Mouse (Mus musculus): Measurements from ENCODE around the gene Tex10. TPM values are rescaled to one million over a fixed set of nuclear protein-coding genes. Genes with fewer than 3 reads are reported as not detected.
A peak's percentile ranks its signal among the peaks of the same experiment; 100 is the strongest.

The Tex10 gene
- total RNA-seq (2021): 10 to 100 TPM; 13.1 to 13.8 TPM
- long read RNA-seq, experiment 1, transcript Tex10-201 (15 exons, 3,102 nt): major isoform, 9 of 17 reads
- long read RNA-seq, experiment 1, partial matches to known transcripts: 3 of 17 reads
- long read RNA-seq, experiment 1, other reads (novel, unspliced or antisense): 5 of 17 reads
- long read RNA-seq, experiment 2, partial matches to known transcripts: 1 of 5 reads
- long read RNA-seq, experiment 2, other reads (novel, unspliced or antisense): 0 of 5 reads

DNA sequence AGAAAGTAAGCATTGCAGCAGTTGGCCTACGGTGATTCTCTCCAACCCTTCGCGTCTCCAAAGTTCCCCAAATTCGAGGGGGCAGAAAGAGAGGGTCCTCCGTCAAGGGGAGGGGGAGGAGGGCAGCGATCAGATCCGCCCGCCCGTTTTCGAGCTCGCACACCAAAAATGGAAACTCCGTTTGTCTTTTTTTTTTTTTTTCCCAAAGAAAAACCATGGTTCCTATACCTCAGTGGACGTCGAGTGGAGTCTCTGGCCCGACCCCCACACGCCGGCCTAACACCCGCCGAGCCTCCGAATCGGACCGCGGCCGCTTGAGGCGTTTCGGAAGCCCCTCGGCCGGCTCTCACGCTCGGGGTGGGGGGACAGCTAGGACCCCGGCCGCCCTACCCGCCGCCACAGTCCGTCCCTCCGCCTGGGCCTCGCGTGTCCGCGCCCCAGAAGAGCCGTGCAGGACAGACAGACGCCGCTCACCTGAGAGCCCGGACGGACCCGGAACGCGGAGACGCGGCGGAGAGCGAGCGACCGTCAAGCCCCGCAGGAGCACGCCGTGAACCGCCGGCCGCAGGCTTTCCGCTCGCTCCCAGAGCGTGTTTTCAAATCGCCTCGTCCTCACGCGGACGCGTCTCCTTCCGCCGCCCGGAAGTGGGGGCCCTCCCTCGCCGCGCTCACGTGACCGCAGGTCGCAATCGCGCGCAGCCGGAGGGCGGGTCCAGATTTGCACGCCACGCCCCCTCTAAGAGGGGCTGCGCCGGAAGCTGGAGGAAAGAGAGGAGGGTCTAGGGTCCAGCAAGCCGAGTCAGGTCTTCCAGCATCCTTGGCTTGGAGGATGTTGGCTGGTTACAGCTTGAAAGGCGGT, at the start of gene Tex10:
Gene Tex10, minus strand, starts transcription at position 668 of the 859 bp plus-strand sequence.
- peak; percentile 90 for DNase-seq

GRCm38 (mm10) chr4:48510861-48511260, 37.6 kb upstream of the Tex10 start:
- no peak for DNase-seq

DNA sequence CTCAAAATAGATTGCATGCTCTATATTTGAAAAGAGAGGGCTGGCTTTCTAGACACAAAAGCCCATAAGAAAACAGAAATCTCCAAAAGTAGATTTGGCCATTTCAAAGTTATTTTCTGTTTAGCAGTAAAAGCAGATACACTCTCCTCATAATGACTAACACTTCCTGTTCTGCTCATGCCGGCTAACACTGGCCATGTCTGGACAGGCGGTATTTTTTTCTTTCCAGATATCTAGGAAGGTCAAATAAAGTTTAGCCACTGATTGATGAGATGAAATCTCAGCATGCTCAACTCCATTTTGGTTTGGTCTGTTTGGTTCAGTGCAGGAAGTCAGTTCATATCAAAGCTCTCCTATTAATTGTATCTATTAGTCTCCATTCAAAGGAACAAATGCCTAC, 19.3 kb upstream of the Tex10 start:
- DNase-seq: no peak

GRCm38 (mm10) chr4:48491290-48491743, 18.1 kb upstream of the Tex10 start:
- no peak for DNase-seq

- no peak for DNase-seq
Measured at GRCm38 (mm10) chr4:48488916-48489315, 15.7 kb upstream of the Tex10 start.

GRCm38 (mm10) chr4:48481287-48481686, 8.0 kb upstream of the Tex10 start:
- DNase-seq: no peak

DNA sequence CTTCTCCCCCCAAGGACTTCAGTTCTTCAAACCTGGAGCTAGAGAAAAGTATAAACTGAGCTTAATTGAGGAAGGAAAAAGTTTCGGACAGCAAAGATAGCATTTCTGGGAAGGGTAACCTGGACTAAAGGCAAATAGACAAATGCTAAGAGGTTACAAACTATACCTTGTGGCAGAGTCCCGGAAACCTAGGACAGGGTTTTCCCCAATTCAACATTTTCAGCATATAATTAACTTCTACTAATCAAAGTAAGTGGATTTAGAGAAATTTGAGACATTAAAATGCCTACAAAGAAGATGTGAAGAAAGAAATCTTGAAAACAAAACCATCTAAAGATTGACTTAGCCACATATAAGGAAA, 372 bp upstream of the Tex10 start:
- DNase-seq: no peak

- DNase-seq: no peak
Measured at GRCm38 (mm10) chr4:48472052-48472791, 1.0 kb downstream of the Tex10 start.

- DNase-seq: no peak
Measured at GRCm38 (mm10) chr4:48470977-48471376, 2.3 kb downstream of the Tex10 start.

- no peak for DNase-seq
Measured at GRCm38 (mm10) chr4:48461060-48461459, 12.2 kb downstream of the Tex10 start.

- no peak for DNase-seq
Measured at GRCm38 (mm10) chr4:48458436-48458835, 14.8 kb downstream of the Tex10 start.

GRCm38 (mm10) chr4:48454106-48454773, 19.0 kb downstream of the Tex10 start:
- no peak for DNase-seq

DNA sequence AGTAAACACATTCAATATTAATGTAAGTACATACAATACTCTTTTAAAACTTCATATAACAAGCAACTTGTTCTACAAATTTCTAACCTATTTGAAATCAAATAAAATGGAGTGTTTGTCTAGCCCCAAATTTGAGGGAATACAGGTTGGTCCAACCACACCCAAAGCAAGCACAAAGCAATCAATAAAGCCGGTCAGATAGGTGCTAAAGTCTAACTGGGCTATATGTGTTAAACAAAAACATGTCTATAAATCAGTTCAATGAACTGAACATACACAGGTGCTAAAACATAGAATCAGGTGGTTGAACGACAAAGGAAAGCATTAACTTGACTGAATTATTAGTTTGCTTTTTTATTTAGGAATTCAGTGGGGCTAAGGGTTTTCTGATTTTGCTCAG, 45.2 kb downstream of the Tex10 start:
- DNase-seq: no peak

DNA sequence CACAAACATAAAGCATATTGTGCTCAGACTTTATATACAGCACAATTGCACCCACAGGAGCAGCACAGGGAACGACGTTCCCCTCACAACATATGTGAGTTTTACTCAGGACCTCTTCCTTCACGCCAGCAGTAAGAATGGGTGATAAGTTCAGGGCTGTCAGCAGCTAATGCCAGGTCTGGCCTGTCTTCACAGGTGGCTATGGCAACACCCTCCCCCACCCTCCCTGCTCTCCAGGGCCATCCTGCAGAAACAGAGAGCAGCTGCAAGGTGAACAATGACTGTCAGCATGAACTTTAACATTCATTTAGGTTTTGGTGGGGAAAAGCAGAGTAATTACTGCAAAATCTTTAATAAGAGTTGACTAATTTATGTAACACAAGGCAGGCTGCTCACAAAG, 45.8 kb downstream of the Tex10 start:
- no peak for DNase-seq

DNA sequence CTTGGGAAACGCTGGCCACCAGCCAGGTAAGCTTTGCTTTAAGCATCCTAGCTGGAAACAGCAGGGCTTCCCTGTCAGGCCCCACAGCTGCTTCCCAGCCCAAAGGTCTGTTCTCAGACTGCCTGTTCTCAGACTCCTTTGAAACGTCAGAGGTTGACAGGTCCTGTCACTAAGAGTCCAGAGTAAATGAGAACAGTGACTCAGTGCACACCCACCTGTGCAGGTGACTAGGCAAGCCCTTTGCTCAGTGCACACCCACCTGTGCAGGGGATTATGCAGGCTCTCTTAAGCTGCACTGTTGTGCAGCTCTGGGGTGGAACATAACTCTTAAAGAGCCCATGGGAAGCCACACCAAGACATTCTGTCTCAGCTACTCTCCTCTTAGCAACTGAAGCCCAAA, 49.5 kb downstream of the Tex10 start:
- DNase-seq: no peak

DNA sequence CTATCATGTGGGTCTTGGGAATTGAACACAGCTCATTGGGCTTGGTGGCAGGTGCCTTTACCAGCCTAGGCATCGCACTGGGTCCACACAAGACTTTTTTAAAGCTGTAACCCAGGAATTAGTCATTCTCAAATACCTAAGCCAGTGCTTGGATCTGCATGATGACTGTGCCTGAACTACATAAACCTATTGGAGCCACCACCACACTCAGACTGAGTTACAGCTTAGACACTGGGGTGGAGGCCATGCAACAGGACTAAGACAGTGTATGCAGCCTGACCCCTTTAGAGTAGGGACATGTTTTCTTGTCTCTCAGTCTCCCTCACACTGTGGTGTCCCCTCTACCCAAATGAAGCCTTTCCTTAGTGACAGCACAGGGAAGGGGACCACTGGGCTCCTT, 50.6 kb downstream of the Tex10 start:
- DNase-seq: no peak

GRCm38 (mm10) chr4:48418831-48419468, 54.3 kb downstream of the Tex10 start:
- DNase-seq: no peak

DNA sequence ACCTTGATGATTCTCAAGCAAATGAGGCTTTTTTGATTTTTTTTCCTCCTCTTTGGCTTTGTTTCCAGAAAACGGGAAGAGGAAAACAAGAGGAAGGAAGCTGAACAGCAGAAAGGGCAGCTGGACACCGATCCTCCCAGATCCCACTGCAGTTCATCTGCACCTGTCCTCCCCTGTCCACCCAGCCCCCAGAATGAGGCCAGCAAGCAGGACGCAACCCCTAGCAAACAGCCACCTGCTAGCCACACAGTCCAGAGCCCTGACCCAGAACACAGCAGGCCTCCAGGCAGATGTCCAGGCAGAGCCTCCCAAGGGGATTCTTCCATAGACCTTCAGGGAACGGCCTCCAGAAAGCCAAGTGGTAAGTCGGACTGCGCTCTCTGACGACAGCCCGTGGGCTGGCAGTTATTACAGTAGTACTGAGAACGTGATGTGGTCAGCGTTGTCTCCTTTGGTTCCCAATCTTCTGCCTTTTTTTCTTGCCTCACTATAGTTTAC, 57.4 kb downstream of the Tex10 start:
- DNase-seq: peak; percentile 55

GRCm38 (mm10) chr4:48413473-48413872, 59.8 kb downstream of the Tex10 start:
- DNase-seq: no peak

- peak; percentile 58 for DNase-seq
Measured at GRCm38 (mm10) chr4:48407350-48408039, 65.8 kb downstream of the Tex10 start.

All from gastrocnemius, postnatal 10 days (tissue).